Mouse (Mus musculus) kidney, postnatal 0 days (tissue): ENCODE results near the gene Tex22. TPM values are rescaled to one million over a fixed set of nuclear protein-coding genes. Genes with fewer than 3 reads are reported as not detected.
A peak's percentile ranks its signal among the peaks of the same experiment; 100 is the strongest.

Source experiments
- ATAC-seq: fragments of 200-750 bp; cut with Nextera tagmentation; replicated peaks from 2 replicates; pipeline ENCODE4 v1.8.0; 2017; ENCODE audit warnings: low read depth, moderate number of reproducible peaks, moderate TSS enrichment, moderate library complexity; ENCODE audit not compliant: low FRiP score
- DNase-seq: peaks from one replicate; pipeline ENCODE4 v3.0.0-alpha.2; 2016; ENCODE audit warnings: low spot score
- H3K27ac ChIP-seq: fragments of 300-500 bp; sonication (generic); 2 replicates; pipeline ENCODE4 v1.5.1; 2014; ENCODE audit warnings: mild to moderate bottlenecking
- H3K27me3 ChIP-seq: fragments of 300-500 bp; sonication (generic); 2 replicates; pipeline ENCODE4 v1.6.1; 2014; ENCODE audit warnings: low read length, mixed read lengths; ENCODE audit not compliant: insufficient read depth
- H3K36me3 ChIP-seq: fragments of 300-500 bp; sonication (generic); 2 replicates; pipeline ENCODE4 v1.6.1; 2014; ENCODE audit warnings: low read length, mixed read lengths; ENCODE audit not compliant: insufficient read depth
- H3K4me1 ChIP-seq: fragments of 300-500 bp; sonication (generic); replicated peaks from 2 replicates; pipeline ENCODE4 v1.6.1; 2014; ENCODE audit warnings: antibody characterized with exemption, low read length, mixed read lengths; ENCODE audit not compliant: insufficient read depth
- H3K4me2 ChIP-seq: fragments of 300-500 bp; sonication (generic); 2 replicates; pipeline ENCODE4 v1.6.1; 2014; ENCODE audit warnings: mild to moderate bottlenecking, low read length, moderate library complexity, mixed read lengths
- H3K4me3 ChIP-seq: fragments of 300-500 bp; sonication (generic); replicated peaks from 2 replicates; pipeline ENCODE4 v1.5.1; 2014; ENCODE audit warnings: low read depth, low read length
- H3K9ac ChIP-seq: fragments of 300-500 bp; sonication (generic); 2 replicates; pipeline ENCODE4 v1.6.1; 2014; ENCODE audit warnings: low read depth, low read length
- H3K9me3 ChIP-seq: fragments of 300-500 bp; sonication (generic); replicated peaks from 2 replicates; pipeline ENCODE4 v1.6.1; 2016; ENCODE audit warnings: low read length, inconsistent platforms, mixed read lengths
- CTCF ChIP-seq: IDR thresholded peaks from 2 replicates; pipeline ENCODE4 v1.5.1; 2016; ENCODE audit warnings: antibody characterized with exemption, low read depth, mild to moderate bottlenecking, moderate library complexity
- WGBS: fragments of 180-500 bp; shearing (Covaris S2); extraction: QIAGEN DNeasy Blood & Tissue Kit; methylation state at CpG from one replicate; pipeline ENCODE4 v1.1.7; 2014; 5-methylcytosine and 5-hydroxymethylcytosine counted together
- polyA plus RNA-seq: library from polyadenylated mRNA; unstranded; fragments of >200 nt; fragmentation: Nextera tagmentation; extraction: Ambion mirVana; gene quantifications from 2 replicates; pipeline ENCODE4 v1.2.1, GENCODE M21; 2015

Gene Tex22
- polyA plus RNA-seq, 1 experiment from 2014 or later, result not detected

DNA sequence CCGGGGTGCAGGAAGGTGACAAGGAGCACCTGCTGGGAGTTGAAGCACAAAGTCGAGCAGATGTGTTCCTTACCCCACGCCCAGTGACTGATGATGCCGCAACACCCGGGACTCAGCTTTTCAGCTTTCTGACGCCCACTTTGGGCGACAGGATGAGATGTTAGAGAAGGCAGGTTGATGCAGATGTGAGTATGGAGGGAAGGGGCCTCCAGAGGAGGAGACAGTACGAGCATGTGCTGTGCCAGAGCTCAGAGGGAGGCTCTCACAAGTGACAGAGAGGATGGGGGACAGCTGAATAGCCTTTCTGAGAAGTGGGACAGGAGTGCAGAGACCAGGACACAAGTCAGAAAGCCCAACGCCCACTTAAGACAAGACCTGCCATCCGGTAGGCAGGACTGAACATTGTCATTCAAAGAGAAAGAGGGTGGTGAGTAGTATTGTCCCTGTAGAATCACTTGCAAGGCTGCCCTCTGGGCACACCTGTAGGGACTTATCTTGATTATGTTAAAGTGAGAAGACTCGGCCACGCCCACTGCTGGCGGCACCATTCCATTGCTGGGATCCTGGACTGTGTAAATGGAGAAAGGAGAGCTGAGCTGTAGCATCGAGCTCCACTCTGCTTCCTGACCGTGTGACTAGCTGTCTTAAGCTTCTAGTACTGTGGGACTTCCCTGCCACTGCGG is 40.7 kb downstream of the Tex22 start:
- Histone ChIP-seq H3K9me3 (no peaks in the 10 kb centered on the region), H3K36me3 (peaks cover 37% of the 10 kb centered on the region), H3K4me1 (no peaks in the 10 kb centered on the region; the same call in 1 of the 2 replicates), H3K27me3 (no peaks in the 10 kb centered on the region), H3K9ac (no peak overlapping the region), H3K4me2 (no peak overlapping the region), H3K4me3 (no peak overlapping the region), H3K27ac (no peak overlapping the region)
- no peak for TF ChIP-seq CTCF
- no peak for DNase-seq
- 85% methylated on average over 16 of the region's 16 CpGs for WGBS
- no peak for ATAC-seq

DNA sequence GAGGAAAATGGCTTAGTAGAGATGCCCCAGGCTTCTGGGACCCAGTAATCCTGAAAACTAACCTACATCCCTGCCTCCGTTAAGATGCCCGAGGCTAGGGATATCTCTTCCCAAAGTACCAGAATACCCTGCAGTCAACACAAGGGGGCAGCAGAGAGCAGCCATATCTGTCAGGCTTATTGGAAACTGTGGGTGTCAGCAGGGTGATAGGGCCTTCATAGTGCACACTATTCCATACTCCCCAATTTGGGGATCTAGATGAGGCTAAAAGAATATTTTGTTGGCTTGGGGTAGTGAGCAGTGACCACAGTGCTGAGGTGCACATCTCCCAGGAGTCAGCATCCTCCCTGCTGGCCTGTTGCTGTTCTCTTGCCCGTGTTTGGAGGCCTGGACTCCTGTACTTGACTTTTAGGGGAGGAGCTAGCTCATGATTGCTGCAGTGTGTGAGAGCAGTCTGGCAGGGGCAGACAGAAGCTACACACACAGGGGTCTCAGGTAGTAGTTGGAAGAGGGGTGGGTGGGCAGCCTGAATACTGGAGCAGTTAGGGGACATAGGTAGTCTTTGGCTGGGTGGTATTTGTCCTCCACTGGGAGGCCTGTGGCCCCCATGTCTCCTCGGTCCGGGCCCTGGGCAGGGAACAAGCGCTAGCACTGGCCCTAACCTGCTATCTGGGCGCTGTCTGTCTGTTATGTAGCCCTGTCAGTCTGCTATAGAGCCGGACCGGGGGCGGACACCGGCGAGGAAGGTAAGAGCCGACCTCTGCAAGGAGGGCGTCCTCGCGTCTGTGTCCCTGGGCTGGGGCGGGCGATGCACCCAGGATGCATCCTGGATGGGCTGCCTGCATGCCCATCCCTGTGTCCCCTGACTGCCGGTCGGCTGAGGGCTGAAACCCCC is 45.5 kb downstream of the Tex22 start:
- peak; percentile 82 for DNase-seq
- Histone ChIP-seq H3K9ac (no peak overlapping the region), H3K4me3 (no peak overlapping the region), H3K4me1 (no peaks in the 10 kb centered on the region), H3K36me3 (peaks cover 63% of the 10 kb centered on the region), H3K4me2 (no peak overlapping the region), H3K27me3 (no peaks in the 10 kb centered on the region), H3K9me3 (no peaks in the 10 kb centered on the region), H3K27ac (no peak overlapping the region)
- ATAC-seq, result 0 out of 2 replicates have a peak, but pooled peaks have one; percentile 19
- TF ChIP-seq CTCF, result peak; percentile 97
- WGBS, result 83% methylated on average over 20 of the region's 20 CpGs

DNA sequence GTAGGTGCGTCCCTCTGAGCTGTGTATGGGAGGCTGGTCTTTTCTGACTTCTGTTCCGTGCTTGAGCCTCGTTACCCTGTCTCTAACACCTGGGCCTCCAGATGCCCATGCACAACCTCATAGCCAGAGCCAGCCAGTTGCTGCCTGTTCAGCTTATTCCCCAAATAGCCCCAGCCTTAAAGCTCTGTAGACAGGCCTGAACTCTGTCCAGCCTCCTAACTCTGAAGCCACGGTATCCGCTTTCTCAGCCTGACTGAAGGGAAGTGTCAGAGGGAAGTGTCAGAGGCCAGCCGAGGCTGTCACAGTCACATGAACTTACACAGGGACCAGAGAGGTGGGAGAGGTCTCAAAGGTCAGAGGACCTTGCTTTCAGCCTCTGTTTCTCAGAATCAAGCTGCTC is 50.4 kb downstream of the Tex22 start:
- H3K9me3 ChIP-seq, result no peaks in the 10 kb centered on the region
- ATAC-seq, result no peak
- no peak for DNase-seq
- peaks cover 85% of the 10 kb centered on the region for H3K36me3 ChIP-seq
- H3K4me2 ChIP-seq, result no peak overlapping the region
- H3K4me1 ChIP-seq, result no peaks in the 10 kb centered on the region
- H3K4me3 ChIP-seq, result no peak overlapping the region
- 77% methylated on average over 6 of the region's 6 CpGs for WGBS
- no peak overlapping the region for H3K9ac ChIP-seq
- H3K27me3 ChIP-seq, result no peaks in the 10 kb centered on the region
- no peak overlapping the region for H3K27ac ChIP-seq
- TF ChIP-seq CTCF, result no peak

DNA sequence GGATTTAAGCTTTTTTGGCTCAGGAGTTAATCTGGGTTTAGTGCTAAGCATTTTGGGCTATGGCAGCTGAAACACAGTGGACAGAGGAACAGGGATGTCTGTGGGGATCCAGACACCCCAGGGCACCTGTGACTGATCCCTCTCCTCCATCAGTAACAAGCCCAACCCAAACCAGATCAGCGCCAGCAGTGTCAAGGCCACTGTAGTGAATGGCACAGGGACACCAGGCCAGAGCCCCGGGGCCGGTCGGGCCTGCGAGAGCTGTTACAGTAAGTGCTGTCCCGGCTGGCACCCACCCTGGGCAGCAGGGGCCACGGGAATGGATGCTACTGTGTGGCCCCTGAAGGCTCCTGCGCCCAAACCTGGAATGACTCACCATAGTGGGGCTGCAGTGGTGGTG is 56.4 kb downstream of the Tex22 start:
- H3K9ac ChIP-seq, result no peak overlapping the region
- no peak for TF ChIP-seq CTCF
- H3K27ac ChIP-seq, result no peak overlapping the region
- no peaks in the 10 kb centered on the region for H3K9me3 ChIP-seq
- WGBS, result over 99% methylated on average over 8 of the region's 8 CpGs
- DNase-seq (no peak), ATAC-seq (no peak)
- H3K4me1 ChIP-seq, result no peaks in the 10 kb centered on the region
- no peak overlapping the region for H3K4me3 ChIP-seq
- H3K36me3 ChIP-seq, result peaks cover 94% of the 10 kb centered on the region
- no peak overlapping the region for H3K4me2 ChIP-seq
- no peaks in the 10 kb centered on the region for H3K27me3 ChIP-seq

DNA sequence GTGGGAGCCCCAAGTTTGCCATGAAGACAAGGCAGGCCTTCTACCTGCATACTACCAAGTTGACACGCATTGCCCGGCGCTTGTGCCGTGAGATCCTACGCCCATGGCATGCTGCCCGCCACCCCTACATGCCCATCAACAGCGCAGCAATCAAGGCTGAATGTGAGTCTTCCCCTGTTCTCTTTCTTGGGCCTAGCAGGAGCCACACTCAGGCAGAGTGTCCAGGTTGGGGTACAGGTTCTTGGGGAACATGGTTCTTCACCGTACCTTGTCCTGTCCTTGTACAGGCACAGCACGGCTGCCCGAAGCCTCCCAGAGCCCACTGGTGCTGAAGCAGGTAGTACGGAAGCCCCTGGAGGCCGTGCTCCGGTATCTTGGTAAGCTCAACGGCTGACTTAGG is 57.3 kb downstream of the Tex22 start:
- Histone ChIP-seq H3K4me2 (no peak overlapping the region), H3K27ac (no peak overlapping the region), H3K4me1 (no peaks in the 10 kb centered on the region), H3K4me3 (no peak overlapping the region), H3K9ac (no peak overlapping the region), H3K9me3 (no peaks in the 10 kb centered on the region), H3K36me3 (peaks cover 97% of the 10 kb centered on the region), H3K27me3 (no peaks in the 10 kb centered on the region)
- no peak for TF ChIP-seq CTCF
- no peak for DNase-seq
- no peak for ATAC-seq
- 92% methylated on average over 14 of the region's 14 CpGs for WGBS

DNA sequence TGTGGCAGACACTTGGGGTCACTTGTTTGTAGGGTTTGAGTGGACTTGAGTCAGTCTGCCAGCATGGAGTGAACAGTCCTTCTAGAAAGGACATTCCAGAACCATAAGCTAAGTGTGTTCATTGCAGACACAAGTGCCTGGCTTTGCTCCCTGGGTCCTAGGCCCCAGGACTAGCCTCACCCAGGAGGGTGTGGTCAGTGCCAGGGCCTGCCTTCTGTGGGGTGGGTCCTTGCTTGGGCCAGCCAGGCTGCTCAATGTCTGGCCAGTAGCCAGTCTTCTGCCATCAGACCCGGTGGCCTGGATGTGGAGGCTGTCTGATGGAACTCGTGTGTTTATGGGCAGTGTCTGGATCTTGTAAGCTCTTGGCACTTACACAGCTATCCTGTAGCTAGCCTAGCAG is 58.3 kb downstream of the Tex22 start:
- TF ChIP-seq CTCF, result no peak
- Histone ChIP-seq H3K27me3 (no peaks in the 10 kb centered on the region), H3K27ac (no peak overlapping the region), H3K9ac (0 out of 2 replicates have a peak overlapping the region, but pooled peaks have one; percentile 2), H3K9me3 (no peaks in the 10 kb centered on the region), H3K4me3 (no peak overlapping the region), H3K4me1 (no peaks in the 10 kb centered on the region), H3K36me3 (peaks cover 97% of the 10 kb centered on the region), H3K4me2 (no peak overlapping the region)
- ATAC-seq (no peak), DNase-seq (no peak)
- WGBS, result 54% methylated on average over 2 of the region's 2 CpGs
